Mouse (Mus musculus): ENCODE data around the gene Usp6nl.

DNA sequence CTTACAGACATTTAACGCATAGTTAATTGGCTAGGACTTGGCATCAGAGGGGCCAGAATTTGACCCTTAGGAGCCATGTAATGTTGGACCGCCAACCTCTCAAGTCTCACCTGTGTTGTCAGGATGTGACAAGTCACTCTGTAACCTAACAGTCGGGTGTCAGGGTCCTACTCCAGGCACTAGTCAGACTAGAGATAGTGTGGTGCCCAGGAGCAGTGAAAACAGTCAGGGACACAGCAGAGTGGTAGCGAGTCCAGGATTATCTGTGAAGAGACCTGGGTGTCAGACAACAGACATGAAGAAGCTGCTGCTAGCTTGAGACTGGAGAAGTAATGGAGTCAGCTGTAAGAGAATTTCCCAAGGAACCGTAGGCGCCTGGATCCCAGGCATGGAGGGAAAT, 45.0 kb downstream of the Usp6nl start:
- TF ChIP-seq CTCF (IDR thresholded peaks at IDR 0.05; ENCODE audit: low read depth) (no peak), EP300 (IDR thresholded peaks at IDR 0.05; ENCODE audit: low read depth) (no peak)

Measured in heart, postnatal 0 days (tissue).